Mouse (Mus musculus): ENCODE measurements around the gene Tmem198.

DNA sequence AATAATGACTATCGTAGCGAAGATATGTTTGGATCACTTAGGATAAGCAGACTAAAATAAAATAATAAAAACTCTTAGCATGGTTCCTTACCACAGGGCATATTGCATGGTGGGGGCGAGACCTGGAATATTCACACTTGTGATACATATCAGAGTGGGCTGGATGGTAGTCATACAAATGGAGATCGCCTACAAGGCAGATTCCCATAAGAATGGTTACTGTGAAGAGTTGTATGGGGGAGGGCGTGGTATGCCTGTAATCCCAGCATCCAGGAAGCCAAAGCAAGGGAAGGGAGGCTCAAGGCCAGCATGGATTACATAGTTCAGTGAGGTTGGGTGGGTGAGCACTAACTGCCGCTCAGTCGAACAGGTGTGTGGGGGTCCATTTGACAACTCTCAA lies 1.4 kb downstream of the Tmem198 start:
- TF ChIP-seq CTCF (IDR thresholded peaks at IDR 0.05; ENCODE audit: extremely low read depth, insufficient read length, insufficient replicate concordance, low read depth, low read length), result no peak
- no peak for TF ChIP-seq POLR2A (IDR thresholded peaks at IDR 0.05; ENCODE audit: low read depth, low read length)
